Mouse (Mus musculus) megakaryocyte, embryonic 14.5 days (primary cell): ENCODE data around the gene Cers3.

ENCODE experiments used
- FLI1 ChIP-seq: IDR thresholded peaks from 2 replicates; pipeline ENCODE4 v1.6.1; 2012; ENCODE audit warnings: low read length, inconsistent platforms, mixed read lengths
- GATA1 ChIP-seq: IDR thresholded peaks from 3 replicates; pipeline ENCODE4 v1.6.1; 2012; ENCODE audit warnings: mixed read lengths, low read length, inconsistent platforms, borderline replicate concordance

- TF ChIP-seq GATA1 (no peak), FLI1 (no peak)
Measured at GRCm38 (mm10) chr7:66858247-66859075, 115.2 kb downstream of the Cers3 start.
